Mouse (Mus musculus) layer of hippocampus, postnatal 36 days (tissue): Measurements from ENCODE around the gene Anxa7. TPM values are rescaled to one million over a fixed set of nuclear protein-coding genes. Genes with fewer than 3 reads are reported as not detected.

ENCODE experiments used
- DNase-seq, 2 experiments: peaks; one replicate each; pipeline ENCODE4 v3.0.0; 2022
- total RNA-seq, 2 experiments: library from RNA; stranded (reverse); gene quantifications; 2 replicates each; pipeline ENCODE4 v1.2.3; 2021

The Anxa7 gene
- 10 to 100 TPM; 68.0 to 69.7 TPM for total RNA-seq

DNA sequence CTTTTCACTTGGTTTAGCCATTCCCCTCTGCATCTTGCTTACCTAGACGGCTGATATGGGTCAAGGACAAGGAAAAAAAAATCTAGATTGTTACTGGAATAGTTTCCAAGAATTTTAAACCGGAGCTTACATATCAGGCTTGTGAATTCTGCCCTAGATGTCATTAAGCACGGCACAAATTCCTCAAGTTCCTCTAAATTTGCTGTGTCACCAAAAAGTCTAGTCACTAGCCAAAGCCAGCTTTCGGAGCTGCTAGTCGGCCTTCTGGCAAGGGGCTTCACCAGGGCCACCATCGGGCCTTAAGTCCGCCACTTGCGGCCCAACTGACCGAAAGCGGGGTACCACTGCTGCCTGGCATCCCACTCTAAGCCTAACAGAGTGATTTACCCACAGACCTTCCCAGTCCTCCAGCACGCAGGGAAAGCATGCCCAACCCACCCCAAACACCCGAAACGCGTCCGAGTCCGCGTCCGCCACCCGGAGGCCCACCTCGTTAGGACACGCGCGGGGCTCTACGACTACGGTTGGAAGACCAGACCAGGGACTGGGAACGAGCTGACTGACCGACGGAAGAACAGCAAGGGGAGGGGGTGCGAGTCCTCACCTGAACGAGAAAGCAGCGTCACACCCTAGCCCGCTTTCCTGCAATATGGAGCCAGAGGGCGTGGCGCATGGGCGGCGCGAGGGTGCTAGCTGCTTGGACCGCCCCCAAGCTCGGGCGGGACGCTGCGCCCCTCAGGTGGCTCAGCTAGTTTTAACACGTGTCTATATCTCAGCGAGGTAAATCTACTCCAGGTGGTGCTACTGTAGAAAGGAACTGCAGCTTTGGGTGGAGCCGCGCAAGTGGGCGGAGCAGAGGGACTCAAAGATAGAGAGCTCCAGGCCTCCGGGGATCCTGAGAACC is at the start of gene Anxa7:
TSS of gene Anxa7 (minus strand) at position 843 of the 904 bp plus-strand sequence.
- DNase-seq: peak; percentile 77 to 79

DNA sequence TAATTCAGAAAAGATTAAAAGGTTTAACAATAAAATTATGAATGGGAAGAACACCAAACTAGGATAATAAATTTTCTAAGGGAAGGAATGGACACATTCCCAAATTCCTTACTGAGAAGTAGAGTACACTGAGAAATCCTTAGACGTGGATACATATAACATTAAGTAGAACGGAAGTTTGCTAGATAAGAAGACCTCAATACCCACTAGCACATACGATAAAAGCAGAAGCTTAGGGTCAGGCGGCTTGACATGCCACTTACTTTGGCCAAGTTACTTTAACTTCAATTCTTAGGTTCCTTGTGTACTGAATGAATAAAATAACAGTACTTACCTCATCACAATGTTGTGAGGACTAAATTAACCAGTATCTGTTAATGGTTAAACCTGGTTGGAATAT is 49.7 kb upstream of the Anxa7 start:
- no peak for DNase-seq

DNA sequence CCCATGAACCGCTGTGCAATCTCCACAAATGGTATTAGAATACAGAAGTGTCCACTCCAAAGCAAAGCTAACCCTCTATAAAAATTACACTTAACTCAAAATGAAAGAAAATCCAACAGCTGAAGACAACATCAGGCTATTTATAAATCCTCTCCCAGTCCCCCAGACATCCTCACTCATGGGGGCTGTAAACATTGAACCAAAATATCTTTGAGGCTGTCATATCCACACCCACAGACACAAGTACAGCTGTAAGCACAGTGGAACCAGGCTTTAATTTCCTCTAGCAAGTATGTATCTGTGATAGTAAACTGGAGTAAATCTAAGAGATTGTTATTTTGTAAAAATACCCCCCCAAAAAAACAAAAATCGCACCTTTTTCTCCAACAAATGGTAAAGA is 40.2 kb upstream of the Anxa7 start:
- DNase-seq: no peak

DNA sequence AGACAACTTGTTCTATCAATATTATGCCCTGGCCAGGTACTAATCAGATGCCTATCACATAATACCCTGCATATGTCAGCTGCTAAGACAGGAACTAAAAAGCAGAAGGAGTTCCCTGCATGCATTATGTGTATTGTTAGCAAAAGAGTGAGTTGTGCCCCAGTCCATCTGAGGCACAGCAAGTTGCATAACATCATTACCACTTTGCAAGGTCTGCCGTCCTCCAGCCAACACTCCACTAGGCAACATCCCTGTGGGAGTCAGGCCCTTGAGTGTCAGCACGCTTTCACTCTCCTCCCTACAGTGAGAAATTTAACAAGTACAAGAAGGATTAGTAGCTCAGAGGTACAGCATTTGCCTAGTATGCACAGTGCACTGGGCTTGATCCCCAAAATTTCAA is 28.5 kb upstream of the Anxa7 start:
- no peak for DNase-seq

DNA sequence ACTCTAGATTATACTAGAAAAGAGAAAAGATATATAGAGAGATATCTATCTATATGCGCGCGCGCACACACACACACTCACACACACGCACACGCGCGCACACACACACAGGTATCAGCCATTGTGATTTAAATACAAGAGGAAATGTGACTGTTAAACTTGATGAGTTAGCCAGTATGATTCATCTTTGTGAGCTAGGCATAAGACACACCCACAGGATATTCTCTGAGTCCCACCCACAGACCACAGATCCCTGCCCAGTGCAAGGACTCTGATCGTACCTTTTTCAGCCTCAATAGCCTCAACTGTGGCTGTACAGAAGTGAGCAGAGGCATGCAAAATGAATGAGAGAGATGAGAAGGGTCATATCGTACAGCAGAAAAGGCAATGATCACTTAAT is 23.0 kb upstream of the Anxa7 start:
- no peak for DNase-seq

DNA sequence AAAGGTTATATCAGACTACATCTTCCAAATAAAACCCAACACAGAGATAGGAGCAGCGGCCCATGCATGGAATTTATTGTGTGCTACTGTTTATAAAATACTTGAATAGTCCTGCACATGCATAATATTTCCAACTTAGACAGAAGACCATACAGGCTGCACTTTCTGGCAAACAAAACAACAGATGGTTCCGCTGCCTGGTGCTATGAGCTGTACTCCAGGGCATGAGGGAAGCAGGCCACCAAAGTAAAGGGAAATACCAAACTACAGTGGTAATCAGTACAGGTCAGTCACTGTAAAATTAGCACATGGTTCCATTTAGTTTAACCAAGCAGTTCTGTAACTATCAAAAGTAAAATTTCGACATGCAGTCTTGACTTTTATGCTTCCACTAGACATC is 20.0 kb upstream of the Anxa7 start:
- DNase-seq: no peak

DNA sequence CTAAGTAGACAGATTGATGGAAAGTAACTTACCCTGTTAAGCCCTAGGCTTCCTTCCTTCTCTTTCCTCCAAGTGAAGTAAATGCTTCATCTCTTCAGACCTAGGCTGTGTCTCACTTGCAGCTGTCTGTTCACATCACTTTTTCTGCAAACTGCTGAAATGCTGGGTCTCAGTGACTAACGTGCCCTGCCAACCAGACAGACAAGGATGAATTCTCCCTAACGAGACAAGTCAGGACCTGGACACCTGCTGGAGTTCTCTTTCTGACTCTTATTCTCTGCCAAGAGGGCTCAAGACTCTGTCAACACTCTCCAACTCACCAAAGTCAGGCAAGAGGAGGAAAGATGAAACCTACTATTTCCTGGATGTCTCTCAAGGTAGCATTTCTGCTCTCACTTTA is 16.7 kb upstream of the Anxa7 start, which contains the start of gene Mss51:
TSS of gene Mss51 (minus strand) at position 299 of the 400 bp plus-strand sequence.
- no peak for DNase-seq

DNA sequence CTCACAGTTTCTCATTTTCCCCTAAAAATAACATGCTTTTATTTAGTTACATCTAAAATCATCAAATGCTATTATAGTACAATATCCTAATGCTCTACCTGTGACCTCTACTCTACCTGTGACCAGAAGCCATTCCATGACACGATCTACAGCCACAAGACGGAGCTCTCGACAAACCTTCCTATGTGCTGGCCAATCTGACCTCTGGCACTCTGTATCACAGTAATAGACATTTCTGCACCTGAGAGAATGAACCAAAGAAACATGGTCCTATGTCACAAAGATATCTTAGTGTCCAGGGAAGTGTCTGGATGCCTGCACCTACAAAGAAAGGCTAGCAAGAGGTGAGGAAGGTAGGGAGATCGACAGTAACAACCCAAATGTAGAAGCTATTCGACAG is 6.1 kb upstream of the Anxa7 start:
- DNase-seq: no peak

DNA sequence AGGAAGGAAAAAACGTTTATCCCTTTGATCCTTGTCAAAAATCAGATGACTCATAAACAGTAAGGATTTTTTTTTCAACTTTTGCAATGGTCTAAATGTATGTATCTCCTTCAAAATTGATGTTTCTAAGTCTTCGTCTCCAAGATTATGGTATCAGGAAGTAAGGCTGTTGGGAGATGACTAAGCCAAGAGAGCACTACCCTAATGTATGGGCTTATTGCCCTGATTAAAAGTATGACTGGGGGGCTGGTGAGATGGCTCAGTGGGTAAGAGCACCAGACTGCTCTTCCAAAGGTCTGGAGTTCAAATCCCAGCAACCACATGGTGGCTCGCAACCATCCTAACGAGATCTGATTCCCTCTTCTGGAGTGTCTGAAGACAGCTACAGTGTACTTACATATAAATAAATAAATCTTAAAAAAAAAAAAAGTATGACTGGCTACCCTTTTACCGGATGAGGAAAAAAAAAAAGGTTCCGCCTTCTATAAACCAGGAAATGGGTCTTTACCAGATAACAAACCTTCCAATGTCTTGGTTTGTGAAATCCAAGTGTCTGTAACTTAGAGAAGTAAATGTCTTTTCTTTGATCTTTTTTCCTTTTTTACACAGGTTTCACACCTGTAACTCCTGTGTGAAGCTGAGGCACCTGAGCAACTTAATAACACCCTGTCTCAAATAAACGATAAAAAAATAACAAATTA is 2.3 kb upstream of the Anxa7 start:
- no peak for DNase-seq

DNA sequence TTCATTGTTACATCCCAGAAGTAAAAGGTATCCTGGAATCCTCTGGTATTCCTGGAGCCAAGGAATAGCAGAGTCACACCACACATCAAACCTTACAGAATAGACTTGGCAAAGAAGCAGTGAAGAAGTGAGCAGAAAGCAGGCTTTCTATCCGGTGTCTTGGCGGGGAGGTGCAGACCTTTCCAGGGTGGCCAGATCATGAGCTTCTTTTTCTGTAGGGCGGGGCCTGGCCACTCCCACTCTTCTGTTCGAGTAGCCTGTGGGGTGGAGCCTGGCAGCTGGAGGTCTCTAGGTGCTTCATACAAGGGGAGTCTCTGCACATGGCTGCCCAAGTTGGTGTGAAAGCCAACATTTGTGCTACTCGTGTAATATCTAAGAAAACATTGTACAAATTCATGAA is 1.3 kb upstream of the Anxa7 start:
- no peak for DNase-seq

DNA sequence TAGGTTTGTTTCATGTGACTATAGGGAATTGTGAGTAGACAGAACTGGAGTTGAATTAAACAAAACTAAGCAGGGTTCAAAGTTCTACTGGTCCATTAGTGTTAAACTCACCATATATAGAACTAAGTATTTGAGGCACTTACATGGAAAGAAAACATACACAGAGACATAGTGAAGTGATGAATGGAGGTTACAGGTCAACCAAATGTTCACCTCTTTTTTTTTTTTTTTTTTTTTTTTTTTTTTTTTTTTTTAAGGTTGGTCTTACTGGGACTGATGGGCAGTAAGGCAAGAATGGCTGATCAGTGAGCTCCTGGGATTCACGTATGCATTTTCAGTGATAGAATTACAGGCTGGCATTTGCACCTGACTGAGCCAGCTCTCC is 254 bp upstream of the Anxa7 start:
- no peak for DNase-seq

DNA sequence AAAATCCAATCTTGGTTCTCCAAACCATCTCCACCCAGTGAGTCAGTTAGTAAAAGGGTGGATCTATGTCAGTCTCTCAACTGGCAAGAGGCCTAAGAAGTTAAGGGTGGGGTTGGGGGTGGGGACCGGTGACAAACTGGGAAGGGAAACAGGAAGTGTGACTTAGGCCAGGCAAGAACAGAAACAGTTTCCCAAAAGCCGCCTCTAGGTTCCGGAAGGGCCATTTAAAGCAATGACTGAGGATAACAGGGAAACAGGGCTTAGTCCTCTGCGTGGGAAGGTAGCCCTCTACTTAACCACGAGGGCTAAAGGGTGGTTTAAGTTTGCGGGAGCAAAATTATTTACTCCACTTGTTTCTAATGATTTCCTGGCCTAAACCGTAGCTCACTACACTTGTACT is 1.1 kb downstream of the Anxa7 start:
- DNase-seq: no peak

DNA sequence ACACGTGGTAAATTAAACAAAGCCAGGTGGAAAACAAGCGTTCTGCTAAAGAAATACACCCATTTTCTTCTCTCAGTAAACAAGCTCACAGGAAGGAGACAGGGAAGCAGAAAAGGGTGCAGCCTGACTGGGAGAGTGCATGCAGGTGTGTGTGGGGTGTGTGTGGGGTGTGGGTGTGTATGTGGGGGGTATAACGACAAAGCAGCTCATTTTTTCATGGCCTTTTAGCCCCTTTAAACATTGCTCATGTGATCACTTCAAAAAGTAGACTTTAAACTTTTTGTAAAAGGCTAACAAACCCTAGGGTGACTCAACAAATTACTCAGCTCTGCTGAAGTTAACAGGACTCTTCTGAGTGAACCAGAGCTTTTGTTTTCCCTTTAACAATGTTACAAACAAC is 1.5 kb downstream of the Anxa7 start:
- no peak for DNase-seq

DNA sequence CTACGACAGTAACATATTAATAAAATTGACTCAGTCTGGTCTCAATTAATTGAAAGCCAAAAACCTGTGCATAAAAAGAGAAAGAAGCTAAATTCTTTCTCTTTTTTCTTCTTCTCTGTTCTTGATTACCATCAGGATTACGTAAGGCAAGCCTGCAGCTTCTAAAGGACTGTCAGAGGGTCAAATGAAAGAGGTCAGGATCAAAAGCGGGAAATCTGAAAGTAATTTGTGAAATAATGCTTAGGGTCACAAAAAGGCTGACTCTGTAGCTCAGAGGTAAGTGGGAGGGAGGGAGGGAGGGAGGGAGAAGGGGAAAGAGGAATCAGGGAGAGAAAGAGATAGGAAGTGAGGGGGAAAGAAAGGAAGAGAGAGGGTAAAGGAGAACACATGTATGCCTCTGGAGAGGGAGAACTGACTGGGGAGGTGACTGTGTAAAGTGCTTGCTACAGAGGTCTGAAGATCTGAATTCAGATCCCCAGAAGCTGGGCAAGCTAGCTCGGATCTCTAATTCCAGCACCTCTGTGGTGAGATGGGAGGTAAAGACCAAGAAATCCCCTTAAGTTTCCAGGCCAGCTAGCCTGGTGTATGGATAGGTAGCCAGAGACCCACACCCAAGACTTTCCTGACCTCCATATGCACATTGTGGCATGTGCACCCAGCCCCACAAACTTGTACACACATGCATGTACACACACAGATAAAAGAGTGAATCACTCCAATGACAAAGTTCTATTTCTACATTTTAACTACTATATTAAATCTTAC is 2.5 kb downstream of the Anxa7 start:
- no peak for DNase-seq

DNA sequence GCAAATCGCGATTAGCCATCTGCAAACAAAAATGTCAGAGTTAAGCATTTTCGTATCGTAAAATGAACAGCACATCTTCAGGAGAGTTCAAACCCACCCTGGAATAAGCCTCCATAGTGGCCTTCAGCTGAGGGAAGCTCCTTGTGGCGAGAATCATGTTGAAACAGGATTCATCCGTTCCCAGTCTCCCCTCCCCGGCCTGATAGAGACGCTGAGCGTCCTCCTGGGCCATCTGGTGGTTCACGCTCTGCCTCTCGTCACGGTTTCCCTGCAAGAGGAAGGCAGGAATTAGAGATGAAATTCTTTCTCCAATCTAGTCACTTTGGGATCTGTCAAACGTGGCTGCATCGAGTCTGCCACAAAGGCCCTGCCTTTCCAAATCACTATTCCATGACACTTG is 19.7 kb downstream of the Anxa7 start:
- peak; percentile 16 to 36 for DNase-seq

DNA sequence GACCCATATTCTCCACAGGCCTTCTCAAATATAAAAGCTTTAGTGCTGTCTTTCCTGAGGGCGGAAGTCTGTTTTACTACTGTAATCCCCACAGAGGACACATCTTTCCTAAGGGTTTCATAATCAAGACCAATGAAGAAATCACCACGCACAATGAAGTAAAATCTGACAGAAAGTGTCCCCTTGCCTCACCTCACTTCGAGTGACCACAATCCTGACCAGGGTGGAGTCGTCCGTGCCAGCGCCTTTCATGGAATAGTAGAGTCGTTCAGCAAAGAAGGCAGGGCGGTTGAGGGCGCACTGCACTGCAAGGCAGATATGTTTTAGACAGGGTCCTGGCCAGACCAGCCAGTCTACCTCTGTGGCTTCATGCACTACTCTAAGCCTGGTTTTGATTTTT is 21.6 kb downstream of the Anxa7 start:
- DNase-seq: no peak

DNA sequence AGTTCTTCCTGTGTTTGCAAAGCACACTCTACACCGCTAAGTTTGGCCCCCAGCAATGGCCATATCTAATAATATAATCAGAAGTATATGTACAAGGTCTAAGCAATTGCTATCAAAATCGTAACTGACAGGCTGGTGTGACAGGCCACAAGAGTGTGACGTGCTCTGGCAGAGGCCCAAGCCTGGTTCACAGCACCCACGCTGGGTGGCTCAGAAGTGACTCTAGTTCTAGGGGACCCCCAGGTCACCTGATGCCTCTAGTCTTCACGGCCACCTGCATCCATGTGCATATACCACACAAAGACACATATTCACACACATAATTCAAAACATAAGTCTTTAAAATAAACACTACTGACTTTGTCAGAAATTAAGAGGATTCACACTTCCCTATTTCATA is 27.0 kb downstream of the Anxa7 start:
- no peak for DNase-seq

DNA sequence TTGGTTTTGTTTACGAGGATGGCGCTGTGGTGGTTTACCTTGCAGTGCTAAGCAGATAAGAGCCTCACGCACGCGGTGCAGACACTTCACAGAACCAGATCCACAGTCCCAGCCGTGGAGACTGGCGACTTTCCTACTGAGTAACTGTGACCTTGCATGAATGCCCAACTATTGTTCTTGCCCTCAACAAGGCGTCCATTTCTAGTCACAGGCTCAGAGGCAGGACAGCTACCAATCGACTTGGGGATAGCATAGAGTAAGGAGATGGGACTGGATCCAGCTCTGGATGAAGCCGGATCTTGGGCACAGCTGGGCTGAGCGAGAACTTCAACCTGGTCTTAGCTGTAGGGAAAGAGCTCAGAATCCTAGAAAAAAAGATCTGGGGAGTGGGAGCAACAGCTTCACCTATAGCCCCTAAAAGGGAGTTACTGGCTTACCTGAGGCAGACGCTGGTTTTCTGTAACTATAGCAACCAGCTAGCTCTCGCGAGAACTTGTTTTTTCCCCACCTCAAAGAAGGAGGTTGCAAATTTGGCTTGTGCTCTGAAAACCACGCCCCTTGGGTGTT is 28.1 kb downstream of the Anxa7 start, which contains the start of gene Cfap70:
TSS of gene Cfap70 (minus strand) at position 462 of the 567 bp plus-strand sequence.
- peak; percentile 10 to 13 for DNase-seq

DNA sequence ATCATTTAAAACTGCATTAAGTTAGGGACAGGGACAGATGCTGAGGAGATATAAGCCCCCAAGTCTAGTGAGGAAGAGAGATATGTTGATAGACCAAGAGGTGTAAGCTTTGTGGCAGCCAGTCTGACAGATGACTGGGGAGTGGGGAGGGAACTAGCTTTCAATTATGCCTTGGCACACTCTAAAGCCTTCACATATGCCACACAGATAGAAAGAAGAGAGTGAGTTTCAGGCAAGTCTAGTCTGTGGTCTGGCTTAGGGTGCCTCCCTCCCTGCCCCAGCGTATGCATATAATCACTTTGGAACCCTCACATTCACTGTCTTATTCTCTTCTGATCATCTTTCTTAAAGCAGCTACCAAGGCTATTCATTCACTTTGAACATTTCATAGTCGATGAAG is 28.6 kb downstream of the Anxa7 start:
- peak in 1 of 2 experiments; percentile 17 for DNase-seq

DNA sequence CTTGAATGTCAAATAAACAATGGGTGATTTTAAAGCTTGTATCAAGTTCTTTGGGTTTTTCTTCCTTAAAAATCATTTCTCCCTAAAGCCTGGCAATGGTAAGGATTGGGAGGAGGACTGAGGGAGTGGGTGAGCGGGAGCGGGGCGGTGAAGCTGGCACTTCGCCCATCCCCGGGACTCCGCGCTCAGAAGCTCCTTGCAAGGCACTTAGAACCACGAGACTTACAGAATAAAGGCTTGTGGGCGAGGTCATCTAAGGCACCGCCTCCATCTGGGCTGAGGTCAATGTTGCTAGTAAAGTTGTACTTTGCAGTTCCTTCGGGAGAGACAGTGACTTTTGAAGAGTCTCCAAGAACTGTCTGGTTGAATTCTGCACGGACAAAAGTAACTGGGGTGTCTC is 32.7 kb downstream of the Anxa7 start:
- DNase-seq: no peak

DNA sequence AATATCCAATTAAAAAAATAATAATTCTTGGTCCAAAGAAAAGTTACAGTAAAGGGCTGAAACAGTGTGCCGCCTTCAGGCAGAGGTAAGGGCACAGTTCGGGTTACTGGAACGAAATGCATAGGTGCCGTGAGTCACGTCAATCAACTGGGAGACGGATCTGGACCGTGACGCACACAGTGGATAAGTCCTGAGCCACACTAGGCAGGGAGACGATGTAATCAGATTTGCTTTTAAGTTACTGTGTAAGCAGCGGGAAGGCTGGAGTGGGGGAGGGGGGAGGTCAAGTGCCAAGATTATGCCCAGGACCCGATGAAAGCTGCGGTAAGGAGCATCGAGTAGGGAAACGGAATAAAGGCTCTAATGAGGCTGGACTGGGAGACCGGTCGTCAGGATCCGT is 37.7 kb downstream of the Anxa7 start:
- no peak for DNase-seq

DNA sequence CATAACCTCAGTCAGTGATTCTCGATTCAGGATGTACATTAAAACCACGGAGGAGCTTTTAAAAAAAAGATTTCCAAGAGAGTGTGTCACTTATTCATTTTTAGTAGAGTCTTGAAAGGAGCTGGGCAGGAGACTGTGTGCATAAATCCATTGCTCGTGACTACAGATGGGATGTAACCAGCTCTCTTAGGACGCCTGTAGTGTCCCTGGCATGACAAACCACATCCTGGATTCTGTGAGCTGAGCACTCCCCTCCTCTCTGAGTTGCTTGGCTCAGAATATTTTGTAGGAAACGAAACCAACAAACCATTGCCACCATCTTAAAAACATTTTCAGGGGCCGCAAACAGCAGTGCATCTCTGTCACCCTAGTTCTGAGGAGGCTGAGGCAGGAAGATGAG is 43.0 kb downstream of the Anxa7 start:
- DNase-seq: no peak

DNA sequence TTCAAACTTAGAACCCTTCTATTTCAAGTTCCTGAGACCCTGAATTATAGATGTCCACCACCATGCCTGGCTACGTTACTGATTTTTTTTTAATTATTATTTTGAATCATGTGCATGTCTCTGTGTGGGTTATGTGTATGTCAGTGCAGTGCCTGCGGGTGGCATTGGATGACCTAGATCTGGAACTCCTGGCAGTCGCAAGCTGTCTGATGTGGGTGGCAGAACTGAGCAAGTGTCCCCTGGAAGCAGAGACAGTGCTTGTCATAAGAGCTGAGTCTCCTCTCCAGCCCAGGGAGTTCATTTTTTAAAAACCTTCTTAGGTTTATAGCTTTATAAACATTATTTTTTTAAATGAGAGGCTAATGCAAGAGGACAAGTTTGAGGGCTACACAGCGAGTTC is 47.5 kb downstream of the Anxa7 start:
- DNase-seq: no peak
